9 mouse cellular contexts compared by ENCODE assay signal in genomic region chrX:143448636-143449346, GRCm38 (mm10). TPM values are rescaled to one million over a fixed set of nuclear protein-coding genes. Genes with fewer than 3 reads are reported as not detected.
DNase-seq lines count a peak whose midpoint lies in the region; ATAC-seq and TF ChIP-seq lines count a peak whose summit lies in the region.
"Had no signal": no experiment of that assay in that cellular context is flagged by ENCODE, and none has a peak within 500 bp of the region (broad histone marks: within the 10 kb centered on the region; RNA-seq: fewer than 3 reads in every experiment).

No protein-coding gene starts in this region.

- 59% methylated on average over 7 of the region's 7 CpGs for WGBS in forebrain, embryonic 14.5 days
- WGBS in forebrain, embryonic 11.5 days = 59% methylated on average over 7 of the region's 7 CpGs

- no peak for ATAC-seq in forebrain, embryonic 14.5 days
- ATAC-seq in forebrain, embryonic 11.5 days (replicated peaks; ENCODE audit: low FRiP score) = no peak

- TF ChIP-seq CTCF in left cerebral cortex, adult 2 months (IDR thresholded peaks at IDR 0.05) = peak; percentile 60

- no peaks in the 10 kb centered on the region for H3K9me3 ChIP-seq in forebrain, embryonic 14.5 days (replicated peaks; ENCODE audit: control insufficient read depth, low read length)
- no peaks in the 10 kb centered on the region for H3K9me3 ChIP-seq in forebrain, embryonic 11.5 days (ENCODE audit: control insufficient read depth, low read length)

- intact Hi-C loops in left cerebral cortex, adult 2 months (cut with DNase I) = no loop called here
- intact Hi-C loops in left cerebral cortex, postnatal 10 days (cut with DNase I) = loop anchor here (5.0 kb wide), 1 partner anchor 621 kb away; no protein-coding TSS in a partner anchor

- no peak overlapping the region for H3K27ac ChIP-seq in forebrain, embryonic 14.5 days (ENCODE audit: low read depth, low read length)
- H3K27ac ChIP-seq in forebrain, embryonic 11.5 days (ENCODE audit: low read depth, low read length) = no peak overlapping the region
- H3K27ac ChIP-seq in left cerebral cortex, adult 2 months = no peak overlapping the region

- H3K36me3 ChIP-seq in forebrain, embryonic 14.5 days (ENCODE audit: control insufficient read depth, insufficient read depth, low read length) = no peaks in the 10 kb centered on the region
- H3K36me3 ChIP-seq in forebrain, embryonic 11.5 days (ENCODE audit: control insufficient read depth, insufficient read depth, low read length) = no peaks in the 10 kb centered on the region

- H3K4me3 ChIP-seq in forebrain, embryonic 14.5 days (ENCODE audit: low read depth, low read length) = no peak overlapping the region
- no peak overlapping the region for H3K4me3 ChIP-seq in forebrain, embryonic 11.5 days (ENCODE audit: low read depth, low read length)
- no peak overlapping the region for H3K4me3 ChIP-seq in left cerebral cortex, adult 2 months

- H3K9ac ChIP-seq in forebrain, embryonic 14.5 days (ENCODE audit: low read length) = no peak overlapping the region
- no peak overlapping the region for H3K9ac ChIP-seq in forebrain, embryonic 11.5 days (ENCODE audit: low read length)

- no peaks in the 10 kb centered on the region for H3K4me1 ChIP-seq in forebrain, embryonic 14.5 days (ENCODE audit: control insufficient read depth, insufficient read depth, low read length)
- H3K4me1 ChIP-seq in forebrain, embryonic 11.5 days (replicated peaks; ENCODE audit: control insufficient read depth, insufficient read depth, low read length) = no peaks in the 10 kb centered on the region

- no peaks in the 10 kb centered on the region for H3K27me3 ChIP-seq in forebrain, embryonic 14.5 days (replicated peaks; ENCODE audit: control insufficient read depth, insufficient read depth, low read length)
- peaks cover under 1% of the 10 kb centered on the region; the same call in 1 of the 2 replicates for H3K27me3 ChIP-seq in forebrain, embryonic 11.5 days (ENCODE audit: control insufficient read depth, insufficient read depth, low read length)

- peak; percentile 56 for DNase-seq in forebrain, embryonic 14.5 days (ENCODE audit: low spot score)
- no peak for DNase-seq in forebrain, embryonic 11.5 days (ENCODE audit: low spot score)
- DNase-seq in left cerebral cortex, adult 2 months (ENCODE audit: extremely low spot score in 1 of 2, low spot score in 2 of 2) = no peak
- no peak for DNase-seq in left cerebral cortex, postnatal 10 days (ENCODE audit: extremely low spot score in 1 of 2, low spot score in 2 of 2)
- DNase-seq in ES-CJ7 (ENCODE audit: low read depth, low spot score) = peak; percentile 6
- DNase-seq in forelimb bud, embryonic 11.5 days (ENCODE audit: low read depth, low spot score) = peak; percentile 27
- no peak for DNase-seq in urinary bladder, adult 18-20 months (ENCODE audit: low spot score in 2 of 2)
- DNase-seq in urinary bladder, postnatal 36 days (ENCODE audit: low spot score in 2 of 2) = no peak
- DNase-seq: thymus, postnatal 25 days had no signal

- no peak overlapping the region for H3K4me2 ChIP-seq in forebrain, embryonic 14.5 days (ENCODE audit: low read length)
- H3K4me2 ChIP-seq in forebrain, embryonic 11.5 days (ENCODE audit: low read depth, low read length, severe bottlenecking) = no peak overlapping the region

RNA-seq across cellular contexts. Expression of gene Chrdl1, which starts 54.7 kb away (rescaled TPM):
- polyA plus RNA-seq in forebrain, embryonic 14.5 days (2014; fragmentation: Nextera tagmentation; extraction: Ambion mirVana) = 2.5 and 2.9 TPM in 2 replicates
- polyA plus RNA-seq in forebrain, embryonic 11.5 days (2014; fragmentation: Nextera tagmentation; extraction: Ambion mirVana) = 5.1 and 7.3 TPM in 2 replicates
- total RNA-seq in left cerebral cortex, adult 2 months (2021) = 10 to 100 TPM; 13.9 to 17.6 TPM
- total RNA-seq in left cerebral cortex, postnatal 10 days (2021) = 10 to 100 TPM; 17.7 to 19.9 TPM

Comparison
In these comparisons a context has a peak if more than half of its experiments do, and no peak if none do; other contexts are left out.
1. DNase-seq: peak in forebrain, embryonic 14.5 days (single experiment), ES-CJ7 (single experiment) and forelimb bud, embryonic 11.5 days (single experiment); none in forebrain, embryonic 11.5 days (single experiment), left cerebral cortex, adult 2 months (0 of 2), left cerebral cortex, postnatal 10 days (0 of 2), urinary bladder, adult 18-20 months (0 of 2) and urinary bladder, postnatal 36 days (0 of 2).